Mouse (Mus musculus) gastrocnemius, adult 8-10 months (tissue): ENCODE data around the gene Ccser1. TPM values are rescaled to one million over a fixed set of nuclear protein-coding genes. Genes with fewer than 3 reads are reported as not detected.
"Not testable (repeated sequence)": the region's sequence is repeated elsewhere in the genome, so short reads cannot be mapped to it uniquely, and the experiment has no call there.

Source experiments
- DNase-seq, 2 experiments: peaks; one replicate each; pipeline ENCODE4 v3.0.0; 2022; ENCODE audit warnings: low spot score in 2 of 2
- total RNA-seq, 4 experiments: library from RNA; stranded (reverse); gene quantifications; 2 replicates each; pipeline ENCODE4 v1.2.4; 2022

Gene Ccser1
- total RNA-seq, 4 experiments from 2014 or later = 0.46 to 1.4 (median 0.80) TPM

- DNase-seq = no peak
Observed at GRCm38 (mm10) chr6:61978379-61978778, 798.3 kb downstream of the Ccser1 start.

- DNase-seq = no peak
Observed at GRCm38 (mm10) chr6:62014374-62014773, 834.2 kb downstream of the Ccser1 start.

- no peak for DNase-seq
Observed at GRCm38 (mm10) chr6:62044454-62044853, 864.3 kb downstream of the Ccser1 start.

GRCm38 (mm10) chr6:62045042-62045441, 864.9 kb downstream of the Ccser1 start:
- DNase-seq = not testable (repeated sequence)

- no peak for DNase-seq
Observed at GRCm38 (mm10) chr6:62055276-62055675, 875.2 kb downstream of the Ccser1 start.

- no peak for DNase-seq
Observed at GRCm38 (mm10) chr6:62066363-62067023, 886.4 kb downstream of the Ccser1 start.

GRCm38 (mm10) chr6:62067024-62067380, 886.9 kb downstream of the Ccser1 start:
- DNase-seq = no peak

- no peak for DNase-seq
Observed at GRCm38 (mm10) chr6:62105464-62105863, 925.3 kb downstream of the Ccser1 start.

- no peak for DNase-seq
Observed at GRCm38 (mm10) chr6:62132531-62132930, 952.4 kb downstream of the Ccser1 start.

GRCm38 (mm10) chr6:62160320-62160719, 980.2 kb downstream of the Ccser1 start:
- no peak for DNase-seq

- no peak for DNase-seq
Observed at GRCm38 (mm10) chr6:62162596-62162995, 982.5 kb downstream of the Ccser1 start.

GRCm38 (mm10) chr6:62163826-62164225, 983.7 kb downstream of the Ccser1 start:
- no peak for DNase-seq

GRCm38 (mm10) chr6:62196496-62197188, 1016.5 kb downstream of the Ccser1 start:
- DNase-seq = no peak

- DNase-seq = no peak
Observed at GRCm38 (mm10) chr6:62198768-62199167, 1018.6 kb downstream of the Ccser1 start.

- DNase-seq = no peak
Observed at GRCm38 (mm10) chr6:62205013-62205412, 1024.9 kb downstream of the Ccser1 start.

- DNase-seq = no peak
Observed at GRCm38 (mm10) chr6:62221856-62222255, 1041.7 kb downstream of the Ccser1 start.

GRCm38 (mm10) chr6:62263899-62264298, 1083.8 kb downstream of the Ccser1 start:
- no peak for DNase-seq

- DNase-seq = no peak
Observed at GRCm38 (mm10) chr6:62264525-62264924, 1084.4 kb downstream of the Ccser1 start.

GRCm38 (mm10) chr6:62281256-62281655, 1101.1 kb downstream of the Ccser1 start:
- DNase-seq = no peak

GRCm38 (mm10) chr6:62301576-62302312, 1121.6 kb downstream of the Ccser1 start:
- no peak for DNase-seq

GRCm38 (mm10) chr6:62318627-62319026, 1138.5 kb downstream of the Ccser1 start:
- no peak for DNase-seq

- DNase-seq = no peak
Observed at GRCm38 (mm10) chr6:62340319-62340718, 1160.2 kb downstream of the Ccser1 start.
